Mouse (Mus musculus) CH12.LX (cell line): ENCODE data around the gene Mef2d. TPM values are rescaled to one million over a fixed set of nuclear protein-coding genes. Genes with fewer than 3 reads are reported as not detected.

Source experiments
- DNase-seq: peaks from one replicate; pipeline ENCODE4 v3.0.0-alpha.2; 2013; ENCODE audit errors: extremely low read depth
- H3K27ac ChIP-seq: 2 replicates; pipeline ENCODE4 v1.5.1; 2012; ENCODE audit warnings: low read depth, mild to moderate bottlenecking, control low read depth, moderate library complexity; ENCODE audit not compliant: insufficient read depth
- H3K27me3 ChIP-seq: replicated peaks from 2 replicates; pipeline ENCODE3; 2012; ENCODE audit warnings: inconsistent platforms
- H3K36me3 ChIP-seq, 2 experiments: replicated peaks in 1 of 2; 2 replicates each; pipeline versions ENCODE3 to v1.6.1; 2012; ENCODE audit warnings: inconsistent platforms in 1 of 2, low read length in 1 of 2, mild to moderate bottlenecking in 1 of 2, mixed read lengths in 1 of 2, moderate library complexity in 1 of 2; ENCODE audit not compliant: control insufficient read depth in 1 of 2, insufficient read depth in 1 of 2
- H3K4me1 ChIP-seq, 2 experiments: 2 replicates each; pipeline ENCODE4 v1.6.1; 2012; ENCODE audit warnings: inconsistent platforms in 1 of 2, moderate library complexity in 1 of 2; ENCODE audit not compliant: insufficient read depth in 2 of 2, control insufficient read depth in 1 of 2
- H3K4me2 ChIP-seq: 2 replicates; pipeline ENCODE4 v1.6.1; 2012; ENCODE audit warnings: low read depth, mild to moderate bottlenecking, control low read depth; ENCODE audit not compliant: poor library complexity, insufficient read depth, severe bottlenecking
- H3K4me3 ChIP-seq, 3 experiments: fragments of 150-350 bp in 1 of 3; sonication (generic) in 1 of 3; replicated peaks in 1 of 3; 2 replicates each; pipeline versions ENCODE3 to v1.5.1; 2011 to 2012; ENCODE audit warnings: low read depth in 2 of 3, low read length in 2 of 3, mild to moderate bottlenecking in 2 of 3, moderate library complexity in 2 of 3, control low read depth in 1 of 3, improper control_type of control experiment in 1 of 3, inconsistent platforms in 1 of 3, mixed read lengths in 1 of 3; ENCODE audit not compliant: poor library complexity in 1 of 3
- H3K79me2 ChIP-seq: replicated peaks from 2 replicates; pipeline ENCODE4 v1.6.1; 2012; ENCODE audit warnings: mild to moderate bottlenecking, moderate library complexity; ENCODE audit not compliant: control insufficient read depth, poor library complexity, insufficient read depth, severe bottlenecking; ENCODE audit errors: extremely low read depth
- H3K9ac ChIP-seq: 2 replicates; pipeline ENCODE4 v1.6.1; 2012; ENCODE audit warnings: low read depth, mild to moderate bottlenecking, control low read depth, moderate library complexity; ENCODE audit not compliant: insufficient read depth
- H3K9me3 ChIP-seq: replicated peaks from 2 replicates; pipeline ENCODE3; 2012; ENCODE audit warnings: low read length, inconsistent platforms, mixed read lengths
- BHLHE40 ChIP-seq: IDR thresholded peaks from 2 replicates; pipeline ENCODE4 v1.6.1; 2011; ENCODE audit warnings: mild to moderate bottlenecking, low read depth, low read length, improper control_type of control experiment
- CHD2 ChIP-seq: IDR thresholded peaks from 2 replicates; pipeline ENCODE4 v1.6.1; 2011; ENCODE audit warnings: low read length, improper control_type of control experiment
- E2F4 ChIP-seq: IDR thresholded peaks from 2 replicates; pipeline ENCODE4 v1.6.1; 2011; ENCODE audit warnings: low read depth, low read length, improper control_type of control experiment; ENCODE audit not compliant: insufficient replicate concordance
- ELF1 ChIP-seq: IDR thresholded peaks from 2 replicates; pipeline ENCODE4 v1.6.1; 2014; ENCODE audit warnings: low read depth, mild to moderate bottlenecking, inconsistent platforms, low read length, improper control_type of control experiment
- EP300 ChIP-seq: IDR thresholded peaks from 2 replicates; pipeline ENCODE4 v1.6.1; 2011; ENCODE audit warnings: low read length, improper control_type of control experiment
- HCFC1 ChIP-seq: IDR thresholded peaks from 2 replicates; pipeline ENCODE4 v1.6.1; 2012; ENCODE audit warnings: low read depth, mild to moderate bottlenecking, inconsistent platforms, low read length, improper control_type of control experiment
- IRF4 ChIP-seq: IDR thresholded peaks from 2 replicates; pipeline ENCODE4 v1.6.1; 2014; ENCODE audit warnings: low read depth, mild to moderate bottlenecking, inconsistent platforms, low read length, improper control_type of control experiment
- KAT2A ChIP-seq: IDR thresholded peaks from 2 replicates; pipeline ENCODE4 v1.6.1; 2012; ENCODE audit warnings: low read length, improper control_type of control experiment, inconsistent platforms; ENCODE audit not compliant: insufficient replicate concordance
- MAX ChIP-seq: IDR thresholded peaks from 2 replicates; pipeline ENCODE4 v1.6.1; 2011; ENCODE audit warnings: low read length, improper control_type of control experiment
- MAZ ChIP-seq: IDR thresholded peaks from 2 replicates; pipeline ENCODE4 v1.6.1; 2012; ENCODE audit warnings: low read depth, mild to moderate bottlenecking, inconsistent platforms, low read length, improper control_type of control experiment, moderate library complexity
- MXI1 ChIP-seq: IDR thresholded peaks from 2 replicates; pipeline ENCODE4 v1.6.1; 2011; ENCODE audit warnings: mild to moderate bottlenecking, low read depth, low read length, improper control_type of control experiment
- NELFE ChIP-seq: IDR thresholded peaks from 2 replicates; pipeline ENCODE4 v1.6.1; 2011; ENCODE audit warnings: low read depth, low read length, improper control_type of control experiment
- NRF1 ChIP-seq: IDR thresholded peaks from 2 replicates; pipeline ENCODE4 v1.6.1; 2014; ENCODE audit warnings: low read depth, mild to moderate bottlenecking, inconsistent platforms, low read length, improper control_type of control experiment, moderate library complexity
- POLR2A ChIP-seq: IDR thresholded peaks from 2 replicates; pipeline ENCODE4 v1.6.1; 2011; ENCODE audit warnings: low read depth, mild to moderate bottlenecking, improper control_type of control experiment, low read length
- TBP ChIP-seq: conservative IDR thresholded peaks from 2 replicates; pipeline ENCODE4 v1.6.1; 2011; ENCODE audit warnings: low read depth, low read length, improper control_type of control experiment
- TCF12 ChIP-seq: IDR thresholded peaks from 2 replicates; pipeline ENCODE4 v1.6.1; 2014; ENCODE audit warnings: low read depth, mild to moderate bottlenecking, inconsistent platforms, low read length, improper control_type of control experiment
- UBTF ChIP-seq: IDR thresholded peaks from 2 replicates; pipeline ENCODE4 v1.6.1; 2012; ENCODE audit warnings: low read depth, mild to moderate bottlenecking, inconsistent platforms, low read length, improper control_type of control experiment, moderate library complexity
- ZC3H11A ChIP-seq: IDR thresholded peaks from 2 replicates; pipeline ENCODE4 v1.6.1; 2012; ENCODE audit warnings: low read depth, mild to moderate bottlenecking, inconsistent platforms, low read length, improper control_type of control experiment
- dilution Hi-C: fragments of 300-500 bp; cut with MboI; formaldehyde crosslinking; loops from 2 replicates; pipeline ENCODE4 v1.14.3; 2020; ENCODE audit warnings: low sequenced_read_pairs; ENCODE audit not compliant: extremely low pct_unique_long_range_greater_than_20kb, extremely low pct_ligation_motif_present
- in situ Hi-C: fragments of 300-500 bp; cut with MboI; formaldehyde crosslinking; loops from 3 replicates; pipeline ENCODE4 v1.14.3; 2019; ENCODE audit warnings: low sequenced_read_pairs, low pct_ligation_motif_present, low pct_unique_long_range_greater_than_20kb, mixed read lengths
- polyA plus RNA-seq: library from polyadenylated mRNA; unstranded; fragments of >175 nt; gene quantifications from 2 replicates; pipeline ENCODE4 v1.2.1, GENCODE M21; 2012; ENCODE audit warnings: low read depth; ENCODE audit not compliant: insufficient read length
- total RNA-seq, 2 experiments: library from RNA; depleted of rRNA; stranded (reverse); fragments of 300-350 nt in 1 of 2; fragments of >200 nt in 1 of 2; gene quantifications; 2 replicates each; pipeline ENCODE4 v1.2.3; 2012 to 2014

The Mef2d gene
- total and polyA plus RNA-seq, 3 experiments: 4.8 to 75.8 (median 10.9) TPM

DNA sequence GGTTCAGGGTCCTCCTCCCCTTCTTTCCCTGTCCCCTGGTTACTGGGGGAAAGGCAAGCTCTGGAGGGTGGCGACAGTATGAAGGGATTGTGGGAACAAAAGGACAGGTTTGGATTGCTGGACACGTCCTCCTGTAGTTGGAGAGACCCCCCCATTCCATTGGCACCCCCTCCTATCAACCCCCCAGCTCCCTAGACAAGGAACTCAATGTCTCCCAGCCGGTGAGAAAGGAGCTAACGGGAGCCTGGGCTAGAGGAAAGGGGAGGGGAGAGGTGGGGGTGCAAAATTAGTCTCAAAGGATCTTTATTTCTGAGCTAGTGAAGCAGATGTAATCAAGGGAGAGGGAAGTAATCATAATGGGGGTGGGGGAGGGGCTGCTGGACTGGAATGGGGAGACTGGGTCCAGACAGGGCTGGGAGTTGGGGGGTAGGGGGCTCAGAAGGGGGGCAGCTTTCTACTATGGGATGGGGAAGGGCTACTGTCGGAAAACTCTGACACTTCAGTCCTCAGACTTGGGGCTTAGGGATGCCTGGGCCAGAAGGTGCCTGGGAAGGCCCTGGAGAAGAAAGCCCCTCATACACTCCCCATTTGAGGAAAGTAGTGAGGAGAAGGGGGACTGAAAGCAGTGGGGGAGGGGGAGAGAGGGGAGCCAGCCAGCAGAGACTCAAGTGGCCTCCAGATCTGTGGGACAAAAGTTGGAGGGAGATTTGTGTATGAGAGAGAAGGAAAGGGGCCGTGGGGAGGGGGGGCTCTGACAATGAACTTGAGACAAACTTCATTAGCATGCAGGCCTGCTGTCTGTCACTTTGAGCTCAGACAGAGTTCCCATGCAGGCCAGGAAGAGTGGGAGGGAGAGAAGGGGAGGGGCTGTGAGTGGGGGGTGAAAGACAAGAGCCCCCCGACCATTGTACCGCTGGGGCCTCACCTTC lies 63.7 kb downstream of the Mef2d start:
- H3K27ac ChIP-seq: no peak overlapping the region
- H3K9ac ChIP-seq: no peak overlapping the region
- DNase-seq: no peak
- dilution Hi-C loops: no loop called here
- in situ Hi-C loops: no loop called here
- H3K4me2 ChIP-seq: no peak overlapping the region
- H3K27me3 ChIP-seq: peaks cover 99% of the 10 kb centered on the region
- H3K36me3 ChIP-seq: no peaks in the 10 kb centered on the region
- H3K79me2 ChIP-seq: no peaks in the 10 kb centered on the region
- TF ChIP-seq TBP: no peak
- TF ChIP-seq NRF1: no peak
- no peak for TF ChIP-seq IRF4
- TF ChIP-seq MXI1: no peak
- TF ChIP-seq EP300: no peak
- TF ChIP-seq CHD2: no peak
- no peak for TF ChIP-seq E2F4
- TF ChIP-seq MAX: no peak
- TF ChIP-seq UBTF: no peak
- no peak for TF ChIP-seq BHLHE40
- TF ChIP-seq POLR2A: no peak
- no peak for TF ChIP-seq ZC3H11A
- no peak for TF ChIP-seq KAT2A
- no peak for TF ChIP-seq MAZ
- H3K4me3 ChIP-seq: no peak overlapping the region
- H3K4me1 ChIP-seq: no peaks in the 10 kb centered on the region
- H3K9me3 ChIP-seq: peaks cover 2% of the 10 kb centered on the region

DNA sequence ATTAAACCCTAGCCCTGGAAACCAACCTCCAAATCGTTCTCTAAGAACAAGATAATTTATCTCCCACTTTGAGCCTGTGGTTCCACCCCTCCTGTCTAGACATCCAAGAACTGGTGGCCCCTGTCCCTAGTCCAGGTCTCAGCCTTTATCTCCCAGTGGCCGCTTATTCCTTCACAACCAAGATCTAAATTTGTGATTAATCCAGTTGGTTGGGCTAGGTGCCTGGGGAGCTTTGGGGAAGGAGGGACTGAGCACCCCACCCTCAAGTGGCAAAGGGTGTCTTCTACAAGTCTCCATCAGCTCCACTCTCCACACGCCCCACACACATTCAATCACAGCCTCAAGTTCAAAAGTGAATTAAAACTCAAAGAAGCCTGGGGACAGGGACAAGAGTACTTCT lies 64.3 kb downstream of the Mef2d start:
- dilution Hi-C loops: no loop called here
- Histone ChIP-seq H3K9ac (no peak overlapping the region), H3K79me2 (no peaks in the 10 kb centered on the region), H3K9me3 (no peaks in the 10 kb centered on the region), H3K4me1 (no peaks in the 10 kb centered on the region), H3K36me3 (no peaks in the 10 kb centered on the region), H3K4me3 (no peak overlapping the region), H3K27ac (no peak overlapping the region), H3K4me2 (no peak overlapping the region), H3K27me3 (peaks cover 100% of the 10 kb centered on the region)
- in situ Hi-C loops: no loop called here
- TF ChIP-seq TCF12 (no peak), NRF1 (no peak), HCFC1 (no peak), MAX (no peak), ELF1 (no peak), TBP (no peak), NELFE (no peak)
- no peak for DNase-seq
